Mouse (Mus musculus) limb, embryonic 11.5 days (tissue): ENCODE results near the gene Hpse2. TPM values are rescaled to one million over a fixed set of nuclear protein-coding genes. Genes with fewer than 3 reads are reported as not detected.
"Not testable (repeated sequence)": the region's sequence is repeated elsewhere in the genome, so short reads cannot be mapped to it uniquely, and the experiment has no call there.

Source experiments
- ATAC-seq: fragments of 200-750 bp; cut with Nextera tagmentation; 2 replicates; pipeline ENCODE4 v1.8.0; 2017; ENCODE audit warnings: low read depth; ENCODE audit not compliant: insufficient number of reproducible peaks, low FRiP score, low TSS enrichment
- DNase-seq: peaks from one replicate; pipeline ENCODE4 v3.0.0-alpha.2; 2015; ENCODE audit warnings: low spot score
- H3K27ac ChIP-seq: fragments of 300-500 bp; sonication (generic); replicated peaks from 2 replicates; pipeline ENCODE4 v1.5.1; 2014; ENCODE audit warnings: low read depth, mild to moderate bottlenecking, low read length
- H3K27me3 ChIP-seq: fragments of 300-500 bp; sonication (generic); 2 replicates; pipeline ENCODE4 v1.6.1; 2014; ENCODE audit warnings: mild to moderate bottlenecking, low read length, mixed read lengths; ENCODE audit not compliant: control insufficient read depth, insufficient read depth
- H3K36me3 ChIP-seq: fragments of 300-500 bp; sonication (generic); 2 replicates; pipeline ENCODE4 v1.6.1; 2014; ENCODE audit warnings: mild to moderate bottlenecking, low read length, moderate library complexity, mixed read lengths; ENCODE audit not compliant: control insufficient read depth, insufficient read depth
- H3K4me1 ChIP-seq: fragments of 300-500 bp; sonication (generic); 2 replicates; pipeline ENCODE4 v1.6.1; 2014; ENCODE audit warnings: low read length, mixed read lengths; ENCODE audit not compliant: control insufficient read depth, insufficient read depth
- H3K4me2 ChIP-seq: fragments of 300-500 bp; sonication (generic); 2 replicates; pipeline ENCODE4 v1.6.1; 2014; ENCODE audit warnings: low read depth, mild to moderate bottlenecking, moderate library complexity; ENCODE audit not compliant: severe bottlenecking
- H3K4me3 ChIP-seq: fragments of 300-500 bp; sonication (generic); 2 replicates; pipeline ENCODE4 v1.5.1; 2014; ENCODE audit warnings: low read depth, low read length
- H3K9ac ChIP-seq: fragments of 300-500 bp; sonication (generic); 2 replicates; pipeline ENCODE4 v1.6.1; 2014; ENCODE audit warnings: mild to moderate bottlenecking, low read length
- H3K9me3 ChIP-seq: fragments of 300-500 bp; sonication (generic); 2 replicates; pipeline ENCODE4 v1.6.1; 2016; ENCODE audit warnings: low read length; ENCODE audit not compliant: control insufficient read depth
- WGBS: fragments of 180-500 bp; shearing (Covaris S2); extraction: QIAGEN DNeasy Blood & Tissue Kit; methylation state at CpG from one replicate; pipeline ENCODE4 v1.1.7; 2014; 5-methylcytosine and 5-hydroxymethylcytosine counted together
- polyA plus RNA-seq: library from polyadenylated mRNA; unstranded; fragments of >200 nt; fragmentation: Nextera tagmentation; extraction: Ambion mirVana; gene quantifications from 2 replicates; pipeline ENCODE4 v1.2.1, GENCODE M21; 2014

Gene Hpse2
- polyA plus RNA-seq, 1 experiment from 2014 or later: 5.8 TPM

DNA sequence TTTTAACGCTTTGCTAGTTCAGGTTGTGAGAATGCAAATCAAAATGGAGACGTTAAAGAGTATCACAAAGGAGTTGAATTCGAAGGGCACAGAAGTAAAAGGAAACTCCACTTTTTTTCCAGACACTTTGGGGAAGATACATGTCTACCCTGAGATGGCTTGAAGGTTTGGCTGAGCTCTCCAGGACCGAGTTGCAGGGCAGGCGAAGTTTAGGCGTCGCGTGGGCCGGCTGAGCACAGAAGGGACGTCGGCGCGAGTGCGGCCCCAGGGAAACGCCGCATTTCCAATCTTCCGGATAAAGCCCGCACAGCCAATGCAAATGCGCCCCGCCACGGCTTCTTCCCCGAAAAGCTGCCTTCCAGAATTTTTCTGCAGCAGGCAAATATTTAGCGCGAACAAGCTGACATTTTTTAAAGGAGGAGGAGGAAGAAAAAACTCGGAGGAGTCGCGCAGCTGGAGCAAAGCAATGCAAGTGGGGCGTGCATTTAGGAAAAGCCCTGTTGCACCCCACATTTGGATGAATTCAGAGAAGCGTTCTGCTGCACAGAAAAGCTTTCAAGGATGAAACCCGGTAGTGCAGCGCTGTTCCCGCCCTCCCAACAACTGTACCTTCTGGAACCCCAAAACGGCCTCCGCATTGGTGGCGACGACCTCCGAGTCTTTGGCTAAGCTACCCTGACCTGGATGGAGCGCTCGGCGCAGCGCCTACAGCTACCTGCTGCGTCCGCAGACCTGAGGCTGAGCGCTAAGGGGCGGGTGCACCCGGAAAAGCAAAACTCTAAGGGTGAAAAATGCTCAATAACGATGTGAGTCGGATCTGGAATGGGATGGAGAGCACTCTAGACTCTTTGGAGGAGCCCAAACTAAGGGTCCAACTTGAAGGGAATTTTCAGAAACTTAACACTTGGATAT lies 1.9 kb downstream of the Hpse2 start:
- peak; percentile 72 for DNase-seq
- no peak for ATAC-seq
- H3K4me3 ChIP-seq: peak overlapping the region; percentile 48
- H3K27ac ChIP-seq: peak overlapping the region; percentile 45; the same call in 1 of the 2 replicates
- H3K4me1 ChIP-seq: no peaks in the 10 kb centered on the region
- no peaks in the 10 kb centered on the region for H3K9me3 ChIP-seq
- WGBS: under 1% methylated on average over 48 of the region's 48 CpGs
- peak overlapping the region; percentile 62 for H3K9ac ChIP-seq
- peak overlapping the region; percentile 86 for H3K4me2 ChIP-seq
- H3K36me3 ChIP-seq: no peaks in the 10 kb centered on the region
- H3K27me3 ChIP-seq: no peaks in the 10 kb centered on the region

DNA sequence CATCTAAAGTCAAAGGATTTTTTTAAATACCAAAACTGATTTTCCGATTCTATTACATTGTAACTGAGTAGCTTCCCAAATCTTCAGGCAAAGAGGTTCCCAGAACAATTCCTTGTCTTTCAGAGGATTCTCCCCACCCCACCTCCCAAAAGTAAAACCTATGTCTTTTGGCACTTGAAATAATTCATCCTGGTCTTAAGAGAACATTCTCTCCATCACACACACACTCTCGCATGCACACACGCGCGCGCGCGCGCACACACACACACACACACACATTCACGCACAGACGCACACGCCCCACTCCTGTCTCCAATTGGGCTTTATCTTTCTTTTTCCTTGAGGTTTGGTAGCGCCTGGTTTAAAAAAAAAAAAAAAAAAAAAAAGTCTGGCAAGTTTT lies 2.7 kb downstream of the Hpse2 start:
- H3K9ac ChIP-seq: peak overlapping the region; percentile 75; the same call in 1 of the 2 replicates
- H3K9me3 ChIP-seq: no peaks in the 10 kb centered on the region
- no peaks in the 10 kb centered on the region for H3K36me3 ChIP-seq
- ATAC-seq: no peak
- no peaks in the 10 kb centered on the region for H3K27me3 ChIP-seq
- no peaks in the 10 kb centered on the region for H3K4me1 ChIP-seq
- H3K4me3 ChIP-seq: peak overlapping the region; percentile 48
- DNase-seq: peak; percentile 55
- WGBS: 4% methylated on average over 13 of the region's 13 CpGs
- peak overlapping the region; percentile 77; the same call in 1 of the 2 replicates for H3K27ac ChIP-seq
- H3K4me2 ChIP-seq: peak overlapping the region; percentile 86

DNA sequence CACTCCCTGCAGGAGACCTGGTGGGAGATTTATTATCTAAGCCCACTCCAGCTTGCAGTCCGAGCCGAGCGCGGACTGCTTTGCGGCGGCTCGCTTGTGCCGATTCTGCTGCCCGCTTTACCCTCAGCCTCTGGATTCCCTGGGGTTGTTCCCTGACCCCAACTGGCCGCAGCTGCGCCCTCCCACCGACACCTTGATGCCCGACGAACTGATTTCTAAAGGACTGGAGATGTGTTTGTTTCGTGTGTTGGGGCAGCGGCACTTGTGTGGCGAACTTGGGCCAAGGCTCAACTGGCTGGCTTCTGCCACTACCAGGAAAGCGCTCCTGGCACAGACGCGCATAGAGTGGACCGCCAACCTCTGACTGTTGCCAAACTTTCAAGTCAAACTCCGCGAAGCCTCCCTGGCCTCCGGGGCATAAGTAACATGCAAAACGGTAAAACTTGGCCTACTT lies 3.1 kb downstream of the Hpse2 start:
- no peaks in the 10 kb centered on the region for H3K27me3 ChIP-seq
- H3K9ac ChIP-seq: peak overlapping the region; percentile 75
- no peaks in the 10 kb centered on the region for H3K36me3 ChIP-seq
- H3K4me2 ChIP-seq: peak overlapping the region; percentile 86
- H3K4me3 ChIP-seq: peak overlapping the region; percentile 48
- no peaks in the 10 kb centered on the region for H3K4me1 ChIP-seq
- under 1% methylated on average over 25 of the region's 25 CpGs for WGBS
- ATAC-seq (no peak), DNase-seq (peak; percentile 75)
- no peaks in the 10 kb centered on the region for H3K9me3 ChIP-seq
- peak overlapping the region; percentile 77 for H3K27ac ChIP-seq

DNA sequence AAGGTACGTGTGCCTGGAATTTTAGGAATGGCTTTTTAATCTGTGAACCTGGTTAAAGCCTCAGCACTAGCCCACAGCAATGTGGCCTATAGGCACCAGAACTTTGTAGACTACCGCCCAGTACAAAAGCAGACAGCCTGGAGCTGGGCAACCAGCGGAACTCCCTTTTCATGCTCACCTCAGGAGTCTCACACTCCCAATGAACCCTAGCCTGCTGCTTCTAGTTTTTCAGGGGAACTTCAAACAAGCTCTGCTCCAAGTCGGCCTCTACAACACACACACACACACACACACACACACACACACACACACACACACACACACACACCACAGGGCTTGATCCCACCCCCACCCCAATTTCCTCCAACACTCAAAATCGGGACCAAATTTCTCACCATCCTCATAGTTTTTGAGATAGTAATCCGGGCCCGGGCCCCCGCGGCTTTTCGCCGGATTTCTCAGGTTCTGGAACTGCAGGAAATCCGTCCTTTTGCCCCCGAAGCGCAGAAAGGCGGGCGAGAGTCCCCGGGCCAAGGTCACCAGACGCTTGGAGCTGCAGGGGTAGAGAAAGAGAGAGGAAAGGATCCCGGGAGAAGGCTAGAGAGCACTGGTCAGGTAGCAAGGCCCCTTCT lies 3.7 kb downstream of the Hpse2 start:
- H3K9ac ChIP-seq: peak overlapping the region; percentile 75
- H3K4me1 ChIP-seq: no peaks in the 10 kb centered on the region
- DNase-seq (peak; percentile 48), ATAC-seq (no peak)
- H3K36me3 ChIP-seq: no peaks in the 10 kb centered on the region
- peak overlapping the region; percentile 86 for H3K4me2 ChIP-seq
- peak overlapping the region; percentile 48 for H3K4me3 ChIP-seq
- H3K27me3 ChIP-seq: no peaks in the 10 kb centered on the region
- under 1% methylated on average over 19 of the region's 19 CpGs for WGBS
- no peaks in the 10 kb centered on the region for H3K9me3 ChIP-seq
- H3K27ac ChIP-seq: peak overlapping the region; percentile 77

DNA sequence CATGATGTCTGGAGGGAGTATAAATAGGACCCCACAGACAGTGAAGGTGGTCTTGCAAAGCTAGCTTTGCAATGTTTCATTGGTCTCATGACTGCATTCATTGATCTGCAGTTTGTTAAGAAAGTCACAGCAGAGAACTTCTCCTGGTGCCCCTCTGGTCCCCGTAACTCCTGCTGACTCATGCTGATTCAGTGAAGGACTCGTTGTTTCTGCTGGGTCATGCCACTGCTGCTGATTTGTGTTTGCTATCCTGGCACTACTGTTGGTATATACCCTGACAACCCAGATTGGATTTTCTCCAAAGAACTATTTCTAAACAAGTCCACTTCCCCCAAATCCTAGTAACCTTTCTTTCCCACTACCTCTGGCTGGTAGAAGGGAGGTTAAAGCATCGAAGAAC lies 29.3 kb downstream of the Hpse2 start:
- WGBS: 85% methylated on average over 3 of the region's 3 CpGs
- Histone ChIP-seq H3K27ac (no peak overlapping the region), H3K9me3 (no peaks in the 10 kb centered on the region), H3K36me3 (no peaks in the 10 kb centered on the region), H3K4me2 (no peak overlapping the region), H3K9ac (no peak overlapping the region), H3K4me3 (no peak overlapping the region), H3K4me1 (no peaks in the 10 kb centered on the region), H3K27me3 (no peaks in the 10 kb centered on the region)
- no peak for DNase-seq
- ATAC-seq: no peak

DNA sequence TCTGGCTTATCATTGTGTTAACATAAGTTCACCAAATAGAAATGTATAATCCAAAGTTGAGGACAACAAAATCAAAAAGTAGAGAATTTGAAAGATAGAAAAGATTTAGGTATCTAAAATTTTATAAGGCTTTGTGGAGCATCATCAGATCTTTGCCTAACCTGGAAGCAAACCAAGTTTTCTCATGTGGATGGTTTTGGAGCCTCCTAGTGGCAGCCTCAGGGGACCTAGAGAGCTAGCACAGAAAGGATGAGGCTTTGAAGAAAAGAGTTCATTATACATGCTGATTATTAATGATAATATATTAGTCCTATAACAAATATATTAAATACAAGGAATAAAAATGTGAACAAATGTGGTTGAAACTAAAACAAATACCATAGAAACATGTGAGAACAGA lies 77.0 kb downstream of the Hpse2 start:
- Histone ChIP-seq H3K36me3 (no peaks in the 10 kb centered on the region), H3K9me3 (no peaks in the 10 kb centered on the region), H3K4me3 (no peak overlapping the region), H3K4me2 (no peak overlapping the region), H3K4me1 (no peaks in the 10 kb centered on the region), H3K27ac (no peak overlapping the region), H3K9ac (no peak overlapping the region), H3K27me3 (no peaks in the 10 kb centered on the region)
- ATAC-seq (no peak), DNase-seq (peak; percentile 43)

DNA sequence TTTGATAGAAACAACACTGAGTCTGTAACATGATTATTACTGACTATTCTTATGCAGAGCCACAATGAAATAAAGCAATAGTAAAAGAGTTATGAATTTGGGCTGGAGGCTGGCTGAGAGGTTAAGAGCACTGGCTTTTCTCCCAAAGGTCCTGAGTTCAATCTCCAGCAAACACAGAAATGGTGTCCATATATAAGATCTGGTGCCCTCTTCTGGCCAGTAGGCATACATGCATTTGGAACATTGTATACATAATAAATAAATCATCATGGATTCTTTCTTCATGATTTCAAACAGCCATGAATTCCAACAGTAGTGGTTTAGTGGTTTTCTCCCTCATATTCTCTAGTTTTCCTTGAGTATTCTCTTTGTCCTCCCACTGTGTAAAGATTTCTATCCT lies 81.4 kb downstream of the Hpse2 start:
- Histone ChIP-seq H3K4me1 (no peaks in the 10 kb centered on the region), H3K4me3 (no peak overlapping the region), H3K9me3 (no peaks in the 10 kb centered on the region), H3K27ac (no peak overlapping the region), H3K4me2 (no peak overlapping the region), H3K9ac (no peak overlapping the region), H3K27me3 (no peaks in the 10 kb centered on the region), H3K36me3 (no peaks in the 10 kb centered on the region)
- DNase-seq: no peak
- no peak for ATAC-seq

DNA sequence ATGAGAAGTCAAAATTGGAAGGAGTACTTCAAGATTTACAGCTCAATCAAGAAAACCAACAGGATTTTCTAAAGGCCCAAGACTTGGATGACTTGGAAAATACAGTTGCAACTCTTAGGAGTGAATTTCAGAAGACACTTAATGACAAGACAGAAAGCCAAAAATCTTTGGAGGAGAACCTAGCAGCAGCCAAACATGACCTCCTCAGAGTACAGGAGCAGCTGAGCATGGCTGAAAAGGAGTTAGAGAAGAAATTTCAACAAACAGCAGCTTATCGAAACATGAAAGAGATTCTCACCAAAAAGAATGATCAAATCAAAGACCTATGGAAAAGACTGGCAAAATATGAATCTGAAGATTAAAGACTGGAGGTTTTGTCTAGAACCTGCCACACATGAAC lies 106.8 kb downstream of the Hpse2 start:
- H3K9ac ChIP-seq, H3K9me3 ChIP-seq, H3K27me3 ChIP-seq, H3K4me3 ChIP-seq, H3K4me1 ChIP-seq, ATAC-seq, H3K4me2 ChIP-seq, H3K27ac ChIP-seq, H3K36me3 ChIP-seq, DNase-seq: not testable (repeated sequence)
- 98% methylated on average over 1 of the region's 1 CpGs for WGBS
